Mouse (Mus musculus) forebrain, embryonic 10.5 days (tissue): ENCODE data around the gene Ccdc173. TPM values are rescaled to one million over a fixed set of nuclear protein-coding genes. Genes with fewer than 3 reads are reported as not detected.

ENCODE experiments used
- DNase-seq: peaks from one replicate; pipeline ENCODE4 v3.0.0-alpha.2; 2017; ENCODE audit warnings: low spot score; ENCODE audit errors: extremely low spot score
- H3K27ac ChIP-seq: fragments of 300-500 bp; sonication (generic); 2 replicates; pipeline ENCODE4 v1.5.1; 2016; ENCODE audit warnings: mild to moderate bottlenecking
- H3K27me3 ChIP-seq: fragments of 300-500 bp; sonication (generic); 2 replicates; pipeline ENCODE4 v1.6.1; 2016; ENCODE audit warnings: mild to moderate bottlenecking; ENCODE audit not compliant: poor library complexity, severe bottlenecking
- H3K36me3 ChIP-seq: fragments of 300-500 bp; sonication (generic); replicated peaks from 2 replicates; pipeline ENCODE4 v1.6.1; 2016; ENCODE audit warnings: mild to moderate bottlenecking, moderate library complexity
- H3K4me1 ChIP-seq: fragments of 300-500 bp; sonication (generic); 2 replicates; pipeline ENCODE4 v1.6.1; 2016
- H3K4me3 ChIP-seq: fragments of 300-500 bp; sonication (generic); 2 replicates; pipeline ENCODE4 v1.5.1; 2016; ENCODE audit warnings: mild to moderate bottlenecking, moderate library complexity
- H3K9me3 ChIP-seq: fragments of 300-500 bp; sonication (generic); 2 replicates; pipeline ENCODE4 v1.6.1; 2016; ENCODE audit warnings: mild to moderate bottlenecking, moderate library complexity
- WGBS: fragments of 180-500 bp; shearing (Covaris S2); methylation state at CpG from one replicate; pipeline ENCODE4 v1.1.7; 2016; 5-methylcytosine and 5-hydroxymethylcytosine counted together
- polyA plus RNA-seq: library from polyadenylated mRNA; unstranded; fragments of >200 nt; fragmentation: Nextera tagmentation; extraction: Ambion mirVana; gene quantifications from 2 replicates; pipeline ENCODE4 v1.2.1, GENCODE M21; 2016

The Ccdc173 gene
- polyA plus RNA-seq = 2.9 and 4.1 TPM in 2 replicates

GRCm38 (mm10) chr2:69789429-69790069, at the start of gene Ccdc173, which contains the start of gene Phospho2:
Gene Ccdc173 (minus strand): TSS chr2:69789575.
Gene Phospho2 (plus strand): TSS chr2:69789623.
- H3K27ac ChIP-seq = peak within 1 kb of the TSS; percentile 90
- peaks cover 27% of the 10 kb centered on the region for H3K36me3 ChIP-seq
- peaks cover 23% of the 10 kb centered on the region for H3K4me1 ChIP-seq
- no peaks in the 10 kb centered on the region for H3K9me3 ChIP-seq
- whole genome bisulfite sequencing = 1% methylated on average over 48 of the region's 48 CpGs
- no peaks in the 10 kb centered on the region for H3K27me3 ChIP-seq
- peak; percentile 99 for DNase-seq
- peak within 1 kb of the TSS; percentile 76 for H3K4me3 ChIP-seq

DNA sequence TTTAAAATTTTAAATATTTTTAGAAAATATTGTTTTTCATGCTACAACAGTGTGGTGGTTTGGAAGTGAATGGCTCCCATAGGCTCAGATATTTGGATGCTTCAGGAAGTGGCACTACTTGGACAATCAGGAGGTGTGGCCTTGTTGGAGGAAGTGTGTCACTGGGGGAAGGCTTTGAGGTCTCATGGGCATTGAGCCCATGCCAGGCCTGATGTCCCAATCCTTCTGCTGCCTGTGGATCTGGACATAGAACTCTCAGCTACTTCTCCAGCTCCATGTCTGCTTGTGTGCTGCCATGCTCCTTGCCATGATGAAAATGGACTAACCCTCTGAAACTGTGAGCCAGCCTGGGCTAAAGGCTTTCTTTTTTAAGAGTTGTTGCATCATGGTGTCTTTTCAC, 49.3 kb upstream of the Ccdc173 start:
- Histone ChIP-seq H3K27ac (no peak overlapping the region), H3K4me3 (no peak overlapping the region), H3K4me1 (peaks cover 6% of the 10 kb centered on the region), H3K27me3 (no peaks in the 10 kb centered on the region), H3K9me3 (no peaks in the 10 kb centered on the region), H3K36me3 (peaks cover 32% of the 10 kb centered on the region)
- DNase-seq = no peak

- no peak for DNase-seq
- no peak overlapping the region for H3K27ac ChIP-seq
- peaks cover 6% of the 10 kb centered on the region for H3K4me1 ChIP-seq
- H3K27me3 ChIP-seq = no peaks in the 10 kb centered on the region
- H3K36me3 ChIP-seq = peaks cover 40% of the 10 kb centered on the region
- no peaks in the 10 kb centered on the region for H3K9me3 ChIP-seq
- WGBS = 41% methylated on average over 3 of the region's 3 CpGs
- H3K4me3 ChIP-seq = no peak overlapping the region
Measured at GRCm38 (mm10) chr2:69837996-69838395, 48.6 kb upstream of the Ccdc173 start.

- 79% methylated on average over 7 of the region's 7 CpGs for WGBS
- Histone ChIP-seq H3K4me3 (no peak overlapping the region), H3K9me3 (no peaks in the 10 kb centered on the region), H3K27me3 (no peaks in the 10 kb centered on the region), H3K4me1 (peaks cover 6% of the 10 kb centered on the region), H3K36me3 (peaks cover 45% of the 10 kb centered on the region), H3K27ac (no peak overlapping the region)
- DNase-seq = no peak
Measured at GRCm38 (mm10) chr2:69837244-69837967, 48.0 kb upstream of the Ccdc173 start.

DNA sequence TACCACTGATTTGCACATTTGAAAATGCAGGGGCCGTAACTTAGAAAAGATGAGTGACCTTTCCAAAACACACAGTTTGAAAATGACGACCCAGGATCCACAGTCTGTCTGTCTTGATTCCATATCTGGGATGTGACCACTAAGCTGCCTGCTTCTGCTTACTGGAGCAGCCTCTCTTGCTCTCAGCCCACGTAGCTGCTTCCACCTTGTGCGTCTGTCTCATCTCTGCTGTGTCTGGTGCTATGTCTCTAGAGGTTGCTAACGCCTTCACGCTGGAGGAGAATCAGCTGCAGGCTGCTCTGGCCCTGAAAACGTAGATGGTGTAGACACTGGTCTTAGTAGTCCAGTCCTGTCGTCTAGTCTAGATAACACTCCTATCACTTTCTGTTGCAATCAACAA, 40.7 kb upstream of the Ccdc173 start:
- WGBS = 93% methylated on average over 8 of the region's 8 CpGs
- Histone ChIP-seq H3K36me3 (peaks cover 83% of the 10 kb centered on the region), H3K27me3 (no peaks in the 10 kb centered on the region), H3K9me3 (no peaks in the 10 kb centered on the region), H3K4me1 (peaks cover 18% of the 10 kb centered on the region), H3K27ac (no peak overlapping the region), H3K4me3 (no peak overlapping the region)
- DNase-seq = no peak

GRCm38 (mm10) chr2:69829680-69830079, 40.3 kb upstream of the Ccdc173 start:
- Histone ChIP-seq H3K4me1 (peaks cover 18% of the 10 kb centered on the region), H3K4me3 (no peak overlapping the region), H3K27me3 (no peaks in the 10 kb centered on the region), H3K27ac (no peak overlapping the region), H3K9me3 (no peaks in the 10 kb centered on the region), H3K36me3 (peaks cover 83% of the 10 kb centered on the region)
- 87% methylated on average over 2 of the region's 2 CpGs for WGBS
- DNase-seq = no peak

GRCm38 (mm10) chr2:69828031-69828430, 38.7 kb upstream of the Ccdc173 start:
- WGBS = 50% methylated on average over 7 of the region's 7 CpGs
- Histone ChIP-seq H3K4me1 (peaks cover 29% of the 10 kb centered on the region), H3K9me3 (no peaks in the 10 kb centered on the region), H3K27me3 (no peaks in the 10 kb centered on the region), H3K4me3 (no peak overlapping the region), H3K36me3 (peaks cover 73% of the 10 kb centered on the region), H3K27ac (peak overlapping the region; percentile 21; the same call in 1 of the 2 replicates)
- no peak for DNase-seq

GRCm38 (mm10) chr2:69826380-69826779, 37.0 kb upstream of the Ccdc173 start:
- Histone ChIP-seq H3K27me3 (no peaks in the 10 kb centered on the region), H3K4me3 (no peak overlapping the region), H3K9me3 (no peaks in the 10 kb centered on the region), H3K36me3 (peaks cover 56% of the 10 kb centered on the region), H3K27ac (0 out of 2 replicates have a peak overlapping the region, but pooled peaks have one; percentile 12), H3K4me1 (peaks cover 42% of the 10 kb centered on the region)
- 71% methylated on average over 2 of the region's 2 CpGs for WGBS
- DNase-seq = no peak

GRCm38 (mm10) chr2:69825898-69826297, 36.5 kb upstream of the Ccdc173 start:
- H3K4me3 ChIP-seq = no peak overlapping the region
- no peaks in the 10 kb centered on the region for H3K27me3 ChIP-seq
- H3K9me3 ChIP-seq = no peaks in the 10 kb centered on the region
- no peak overlapping the region for H3K27ac ChIP-seq
- peaks cover 42% of the 10 kb centered on the region for H3K4me1 ChIP-seq
- no peak for DNase-seq
- peaks cover 51% of the 10 kb centered on the region for H3K36me3 ChIP-seq
- 92% methylated on average over 10 of the region's 10 CpGs for WGBS

DNA sequence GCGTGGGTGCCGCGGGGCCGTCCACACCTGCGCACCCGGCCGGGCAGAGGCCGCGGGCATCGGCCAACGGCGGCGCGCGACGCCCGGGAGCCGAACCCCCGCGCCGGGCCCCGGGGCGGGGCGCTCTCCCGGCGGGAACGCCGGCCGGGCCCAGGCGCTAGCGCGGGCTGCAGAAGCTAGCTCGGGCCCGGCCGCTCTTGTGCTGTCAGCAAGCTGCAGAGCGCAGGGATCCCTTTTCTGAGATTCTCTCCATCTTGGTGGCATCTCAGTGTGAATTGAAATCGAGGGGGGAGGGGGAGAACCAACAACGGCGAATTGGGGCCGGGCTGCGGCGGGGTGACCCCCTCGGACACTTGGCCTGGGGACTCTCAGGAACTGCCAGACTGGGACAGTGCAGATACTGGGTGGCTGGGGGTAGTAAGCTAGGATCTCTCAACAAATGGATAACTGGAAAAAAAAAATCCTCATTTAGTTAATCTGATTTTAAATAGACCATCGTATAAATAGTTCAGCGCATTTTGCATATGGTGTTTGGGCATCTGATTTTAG, 33.8 kb upstream of the Ccdc173 start:
- peak; percentile 66 for DNase-seq
- peaks cover 40% of the 10 kb centered on the region for H3K4me1 ChIP-seq
- H3K4me3 ChIP-seq = peak overlapping the region; percentile 83
- H3K27me3 ChIP-seq = no peaks in the 10 kb centered on the region
- H3K9me3 ChIP-seq = no peaks in the 10 kb centered on the region
- peaks cover 27% of the 10 kb centered on the region for H3K36me3 ChIP-seq
- WGBS = 2% methylated on average over 45 of the region's 45 CpGs
- peak overlapping the region; percentile 98 for H3K27ac ChIP-seq

DNA sequence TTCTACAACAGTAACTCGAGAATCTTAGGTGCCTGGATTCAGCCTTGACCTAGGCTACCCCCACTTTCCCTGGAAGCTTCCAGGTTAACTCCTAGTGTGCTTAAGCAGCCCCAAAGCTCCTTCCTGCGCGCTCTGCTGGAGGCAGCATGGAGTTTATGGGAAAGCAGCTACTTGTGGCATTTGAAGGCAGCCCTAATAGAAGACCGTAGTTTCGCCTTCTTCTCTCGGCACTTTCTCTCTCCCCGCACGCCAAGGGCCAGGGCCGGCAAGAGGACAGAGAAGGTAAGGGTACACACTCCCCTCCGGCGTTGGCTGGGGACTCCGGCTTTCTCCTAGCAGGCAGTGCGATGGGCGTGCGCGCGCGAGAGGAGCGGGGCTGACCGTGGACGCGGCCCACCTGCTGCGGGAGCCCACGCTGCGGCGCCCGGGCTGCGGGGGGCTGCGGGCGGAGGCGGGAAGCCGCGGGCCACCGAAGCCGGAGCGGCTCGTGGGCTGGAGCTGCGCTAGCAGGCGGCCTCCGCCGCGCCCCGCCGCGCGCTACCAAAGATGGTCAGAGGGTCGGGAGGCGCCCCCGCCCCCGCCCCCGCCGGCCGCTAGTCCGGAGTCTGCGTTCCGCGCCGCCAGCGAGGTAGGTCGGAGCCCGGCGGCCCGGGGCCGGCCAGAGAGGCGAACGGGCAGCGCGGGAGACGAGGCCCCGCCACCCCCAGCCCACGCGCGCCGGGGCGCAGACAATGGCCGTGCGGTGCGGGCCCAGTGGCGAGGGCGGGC, 33.2 kb upstream of the Ccdc173 start:
- Histone ChIP-seq H3K4me3 (peak overlapping the region; percentile 83), H3K9me3 (no peaks in the 10 kb centered on the region), H3K4me1 (peaks cover 36% of the 10 kb centered on the region), H3K27ac (peak overlapping the region; percentile 98), H3K36me3 (peaks cover 24% of the 10 kb centered on the region), H3K27me3 (no peaks in the 10 kb centered on the region)
- WGBS = under 1% methylated on average over 76 of the region's 80 CpGs
- peak; percentile 72 for DNase-seq

DNA sequence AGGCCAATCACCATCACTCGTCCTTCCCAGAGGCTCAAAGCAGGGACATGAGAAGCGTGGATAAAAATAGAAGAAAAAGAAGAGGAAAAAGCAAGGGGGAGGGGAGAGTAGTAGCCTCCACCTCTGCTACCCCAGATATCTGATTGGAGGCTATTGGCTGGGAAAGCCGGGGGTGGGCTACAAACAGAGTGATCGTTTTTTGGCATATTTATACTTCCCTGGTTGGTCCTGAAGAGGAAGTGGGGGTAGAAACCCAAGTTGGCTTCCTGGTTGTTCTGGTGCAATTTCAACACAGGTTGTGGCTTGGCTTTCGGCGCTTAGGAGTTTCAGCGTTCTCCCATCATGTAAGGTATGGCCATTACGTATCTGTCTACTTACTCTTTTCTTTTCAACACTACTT, 32.3 kb upstream of the Ccdc173 start, which contains the start of gene Klhl23:
TSS of gene Klhl23 (plus strand) at position 234 of the 400 bp plus-strand sequence.
- peaks cover 21% of the 10 kb centered on the region for H3K36me3 ChIP-seq
- 34% methylated on average over 8 of the region's 8 CpGs for WGBS
- no peaks in the 10 kb centered on the region for H3K27me3 ChIP-seq
- H3K4me1 ChIP-seq = peaks cover 33% of the 10 kb centered on the region
- peak; percentile 29 for DNase-seq
- H3K9me3 ChIP-seq = no peaks in the 10 kb centered on the region
- peak within 1 kb of the TSS; percentile 83 for H3K4me3 ChIP-seq
- peak within 1 kb of the TSS; percentile 98 for H3K27ac ChIP-seq
